Mouse (Mus musculus): Measurements from ENCODE around the gene Aldh1a3.

DNA sequence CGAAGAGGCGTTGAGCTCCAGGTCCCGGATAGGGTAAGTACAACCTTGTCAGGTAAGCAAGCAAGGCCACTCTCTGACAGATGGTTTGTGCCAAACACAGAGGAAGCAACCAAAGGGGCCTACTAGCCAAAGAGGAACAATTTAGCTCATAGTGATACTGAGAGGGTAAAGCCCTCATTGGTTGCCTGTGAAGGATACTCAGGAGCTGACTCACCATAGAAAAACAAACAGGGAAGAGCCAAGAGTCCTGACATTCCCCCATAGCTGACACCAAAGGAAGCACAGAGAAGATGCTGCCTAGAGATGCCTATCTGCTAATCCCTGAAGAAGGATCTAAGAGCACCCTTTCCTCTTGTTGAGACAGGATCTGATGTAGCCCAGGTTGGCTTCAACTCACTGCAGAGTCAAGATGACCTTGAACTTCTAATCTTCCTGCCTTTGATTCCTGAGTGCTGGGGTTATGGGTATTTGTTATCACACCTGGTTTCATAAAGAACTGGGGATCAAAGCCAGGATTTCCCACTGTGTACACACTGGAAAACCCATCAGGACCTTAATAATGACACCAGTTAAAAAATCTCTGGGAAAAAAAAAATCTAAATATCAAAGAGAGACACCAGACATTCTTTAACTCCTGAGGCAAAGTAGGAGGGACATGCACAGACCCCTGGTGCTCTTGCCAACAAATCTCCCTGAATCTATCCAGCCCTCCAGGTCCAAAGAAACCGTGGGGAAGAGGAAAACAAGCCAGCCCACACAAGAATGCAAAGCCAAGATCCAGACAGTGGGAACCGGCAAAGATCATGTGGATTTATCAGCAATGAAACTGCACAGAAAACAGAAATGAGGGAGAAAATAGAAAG, 58.0 kb downstream of the Aldh1a3 start:
- no peak for TF ChIP-seq CTCF (IDR thresholded peaks at IDR 0.05)
- no peak for TF ChIP-seq EP300 (IDR thresholded peaks at IDR 0.05)

Data from lung, postnatal 0 days (tissue).